Mouse (Mus musculus): ENCODE measurements around the gene Adcy9.
"Not testable (repeated sequence)": the region's sequence is repeated elsewhere in the genome, so short reads cannot be mapped to it uniquely, and the experiment has no call there.

The Adcy9 gene

DNA sequence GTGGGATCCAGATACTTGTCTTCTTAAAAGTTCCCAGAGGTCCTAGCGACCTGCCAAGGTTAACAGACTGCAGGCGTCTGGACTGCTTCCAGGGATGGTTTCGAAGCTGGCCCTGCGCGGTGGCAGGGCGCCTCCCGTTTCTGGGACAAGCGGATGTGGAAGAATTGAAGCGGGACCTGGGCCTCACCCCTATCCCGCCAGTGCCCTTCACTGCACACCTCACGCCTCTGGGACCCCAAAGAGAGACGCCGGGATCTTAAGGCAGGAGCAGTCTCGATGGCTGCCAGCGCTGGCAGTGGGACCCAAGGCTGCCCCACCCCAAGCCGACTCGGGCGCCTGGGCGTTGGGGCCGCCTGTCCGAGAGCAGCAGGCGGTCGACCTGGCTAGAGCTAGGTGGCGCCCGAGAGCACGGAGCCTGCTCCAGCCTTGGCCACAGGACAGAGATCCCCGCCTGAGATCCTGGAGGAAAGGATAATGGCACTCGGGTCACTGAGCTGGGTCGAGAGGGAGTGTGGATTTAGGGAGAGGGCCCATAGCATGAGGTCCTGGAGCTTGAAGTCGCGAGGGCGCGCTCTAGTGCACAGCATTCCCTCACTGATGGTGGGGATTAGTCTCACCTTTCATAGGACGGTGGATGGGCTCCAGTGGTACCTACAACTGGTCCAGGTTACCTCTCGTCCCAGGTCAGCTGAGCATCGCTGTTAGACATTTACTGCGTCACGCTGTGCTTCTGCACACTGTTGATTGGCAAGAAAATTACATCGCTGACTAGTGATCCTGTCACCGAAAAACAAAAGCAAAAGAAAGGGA lies 152.2 kb downstream of the Adcy9 start:
- peak; percentile 88 to 89 for DNase-seq

DNA sequence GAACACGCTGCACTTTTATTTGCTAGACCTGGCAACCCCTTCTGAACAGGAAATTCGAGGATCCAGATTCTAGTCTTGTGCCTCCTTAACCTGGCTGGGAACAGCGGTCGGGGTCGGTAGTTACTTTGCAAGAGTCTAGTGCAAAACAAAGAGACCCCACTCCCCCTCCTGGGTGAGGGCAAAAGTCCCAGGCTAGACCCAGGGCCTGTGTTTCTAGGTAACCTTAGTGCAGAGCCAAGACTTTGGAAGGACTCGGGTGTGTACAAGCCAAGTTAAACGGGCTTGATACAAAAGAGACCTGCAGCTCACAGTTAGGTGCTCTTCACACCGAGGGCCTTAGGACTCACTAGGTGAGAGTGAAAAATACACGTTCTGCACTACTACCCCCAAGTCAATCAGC lies 152.8 kb downstream of the Adcy9 start:
- DNase-seq = no peak

DNA sequence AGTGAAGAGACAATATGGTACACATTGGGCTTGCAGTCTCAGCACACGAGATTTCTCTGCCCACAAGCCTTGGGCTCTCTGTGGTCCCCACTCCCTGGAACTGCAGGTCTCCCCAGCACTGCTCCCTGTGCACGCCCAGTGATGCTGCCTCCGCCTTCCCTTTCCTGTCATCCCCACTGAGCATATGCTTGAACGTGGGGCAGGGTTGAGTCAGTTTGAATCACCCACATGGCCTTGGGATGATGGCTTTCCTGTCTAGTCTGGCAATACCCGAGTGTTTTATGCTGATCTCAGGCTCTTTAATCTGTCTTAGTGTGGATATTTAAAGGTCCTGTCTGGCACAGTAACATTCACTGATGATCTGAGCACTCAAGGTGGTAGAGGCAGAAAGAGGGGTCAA lies 154.9 kb downstream of the Adcy9 start:
- DNase-seq = no peak

DNA sequence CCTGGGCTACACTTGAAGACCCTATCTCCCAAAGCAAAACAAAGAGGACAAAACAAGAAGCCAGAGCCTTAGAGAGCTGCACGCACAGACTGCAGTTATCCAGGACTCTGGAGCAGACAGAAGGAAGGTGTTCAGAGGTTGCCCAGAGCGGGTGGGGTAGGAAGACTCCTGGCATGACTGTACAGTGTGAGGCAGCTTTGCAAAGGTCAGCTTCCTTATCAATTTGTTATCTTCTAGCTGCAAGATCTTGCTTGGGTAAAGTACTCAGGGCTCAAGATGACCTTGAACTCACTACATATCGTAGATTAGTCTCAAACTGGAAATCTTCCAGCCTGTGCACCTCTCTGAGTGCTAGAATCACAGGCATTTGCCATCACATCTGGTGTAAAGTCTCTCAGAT lies 156.8 kb downstream of the Adcy9 start:
- no peak for DNase-seq

DNA sequence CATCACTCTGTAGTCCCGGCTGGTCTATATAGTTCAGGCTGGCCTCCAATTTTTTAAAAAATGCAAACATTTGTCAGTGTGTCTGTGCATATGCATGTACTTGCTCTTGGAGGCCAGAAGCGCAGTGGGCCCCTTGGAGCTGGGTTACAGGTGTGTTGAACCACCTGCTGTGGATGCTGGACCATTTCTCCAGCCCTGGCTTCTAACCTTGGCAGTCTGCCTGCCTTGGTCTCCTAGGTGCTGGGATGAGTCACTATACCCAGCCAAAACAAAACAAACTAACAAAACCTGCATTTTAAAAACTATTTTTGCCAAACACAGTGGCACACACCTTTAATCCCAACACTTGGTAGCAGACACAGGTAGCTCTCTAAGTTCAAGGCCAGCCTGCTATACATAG lies 162.8 kb downstream of the Adcy9 start:
- no peak for DNase-seq

DNA sequence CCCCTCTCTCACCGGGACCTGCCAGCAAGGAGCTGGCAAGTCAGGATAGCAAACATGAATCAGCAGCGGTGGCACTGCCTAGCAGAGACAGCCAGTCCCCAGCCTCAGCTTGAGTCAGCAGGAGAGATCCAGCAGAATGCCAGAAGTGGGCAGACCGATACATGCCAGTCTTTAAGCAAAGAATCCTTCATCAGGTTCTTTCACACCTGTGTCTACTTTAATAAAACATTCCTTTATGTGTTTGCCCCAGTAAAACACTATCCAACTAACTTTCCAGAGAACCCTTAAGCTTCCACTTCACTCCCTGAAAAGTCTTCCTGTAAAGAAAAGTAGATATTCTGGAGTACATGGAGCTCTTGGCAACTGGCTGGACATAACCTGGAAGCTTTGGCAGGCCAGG lies 171.5 kb downstream of the Adcy9 start:
- no peak for DNase-seq

DNA sequence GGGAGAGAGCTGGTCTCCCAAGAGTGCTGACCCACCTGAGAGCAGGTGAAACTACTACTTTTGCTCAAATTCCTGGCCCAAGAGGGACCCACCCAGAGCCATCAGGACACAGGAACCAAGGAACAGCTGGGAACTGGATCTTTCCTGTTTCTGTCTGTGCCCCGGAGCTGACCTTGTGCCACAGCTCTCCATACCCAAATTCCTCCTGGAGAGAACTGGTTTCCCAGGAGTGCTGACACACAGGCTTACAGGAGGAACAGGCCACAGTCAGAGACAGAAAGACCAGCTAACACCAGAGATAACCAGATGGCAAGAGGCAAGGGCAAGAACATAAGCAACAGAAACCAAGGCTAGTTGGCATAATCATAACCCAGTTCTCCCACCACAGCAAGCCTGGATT lies 175.1 kb downstream of the Adcy9 start:
- DNase-seq = not testable (repeated sequence)

Measured in kidney, postnatal 25 days (tissue).